Mouse (Mus musculus) right cerebral cortex, postnatal 25 days (tissue): ENCODE results near the gene Skil.
"Not testable (repeated sequence)": the region's sequence is repeated elsewhere in the genome, so short reads cannot be mapped to it uniquely, and the experiment has no call there.

Experiments
- DNase-seq: peaks from one replicate; pipeline ENCODE4 v3.0.0; 2022

The Skil gene

GRCm38 (mm10) chr3:31134246-31134645 lies 39.4 kb downstream of the Skil start:
- DNase-seq: no peak

DNA sequence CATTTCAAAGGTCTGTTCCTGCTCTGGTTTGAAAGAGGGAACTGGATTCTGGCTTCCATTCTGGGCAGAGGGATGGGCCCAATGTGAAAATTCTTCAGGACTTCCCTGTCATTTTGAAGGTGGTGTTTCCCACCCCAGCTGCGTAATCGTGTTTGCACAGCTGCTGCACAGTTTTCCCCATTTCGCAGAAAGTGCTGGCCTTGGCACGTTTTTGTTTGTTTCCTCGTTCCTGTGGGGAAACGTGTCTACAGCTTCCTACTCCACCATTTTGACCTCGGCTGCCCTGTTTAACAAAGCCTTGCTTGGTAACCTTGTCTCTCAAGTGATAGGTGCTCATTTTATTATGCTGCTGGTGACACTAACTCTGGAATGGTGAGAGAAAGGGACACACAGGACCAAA lies 39.8 kb downstream of the Skil start:
- DNase-seq: no peak

GRCm38 (mm10) chr3:31136591-31136990 lies 41.7 kb downstream of the Skil start:
- not testable (repeated sequence) for DNase-seq

GRCm38 (mm10) chr3:31138454-31139424 lies 43.9 kb downstream of the Skil start:
- DNase-seq: peak; percentile 51

- no peak for DNase-seq
These were observed 46.8 kb downstream of the Skil start for GRCm38 (mm10) chr3:31141621-31142020.

- DNase-seq: not testable (repeated sequence)
These were observed 50.4 kb downstream of the Skil start for GRCm38 (mm10) chr3:31145222-31145621.

DNA sequence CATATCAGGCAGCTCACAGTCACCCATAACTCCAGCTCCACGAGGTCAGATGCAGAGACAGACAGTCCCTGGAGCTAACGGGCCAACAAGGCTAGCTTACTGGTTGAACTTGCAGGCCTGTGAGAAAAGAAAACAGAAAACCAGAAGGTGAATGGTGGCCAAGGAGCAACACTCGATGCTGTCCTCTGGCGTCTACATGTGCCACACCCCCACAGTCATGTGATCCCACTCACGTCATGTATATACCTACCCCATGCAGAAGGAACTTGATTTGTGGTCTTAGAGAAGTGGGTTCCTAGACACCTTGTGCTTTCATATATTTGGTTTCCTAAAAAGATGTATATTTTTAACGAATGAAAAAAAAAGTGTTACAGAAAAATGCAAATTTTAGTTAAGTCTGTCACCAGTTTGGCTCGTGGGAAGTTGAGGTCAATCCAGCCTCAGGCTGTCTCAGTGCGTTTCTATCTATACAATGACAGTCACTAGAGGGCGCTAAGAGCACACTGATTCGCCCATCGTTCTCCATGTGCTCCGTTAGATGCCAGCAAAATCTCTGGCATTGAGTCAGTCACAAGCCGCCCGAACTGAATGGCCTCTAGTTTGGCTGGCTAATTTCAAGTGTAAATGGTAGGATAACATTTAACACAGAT lies 50.9 kb downstream of the Skil start:
- peak; percentile 67 for DNase-seq

DNA sequence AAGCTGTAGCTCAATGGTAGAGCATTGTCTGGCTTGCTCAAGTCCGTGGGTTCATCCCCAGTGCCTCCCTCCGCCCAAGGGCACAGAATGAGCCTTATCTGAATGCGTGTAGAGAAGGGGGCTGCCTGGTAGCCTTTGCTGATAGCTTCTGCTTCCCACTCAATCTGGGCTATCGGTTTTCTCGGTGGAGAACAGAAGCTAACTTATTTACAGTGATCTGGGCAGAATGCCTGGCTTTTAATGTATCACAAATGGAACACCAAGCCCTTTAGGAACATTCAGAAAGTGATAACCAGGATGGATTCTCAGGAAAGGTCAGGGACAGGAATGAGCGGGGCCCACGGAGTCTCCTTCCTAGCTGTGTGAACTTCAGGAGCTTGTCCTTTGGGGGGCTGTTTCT lies 53.7 kb downstream of the Skil start:
- DNase-seq: no peak

DNA sequence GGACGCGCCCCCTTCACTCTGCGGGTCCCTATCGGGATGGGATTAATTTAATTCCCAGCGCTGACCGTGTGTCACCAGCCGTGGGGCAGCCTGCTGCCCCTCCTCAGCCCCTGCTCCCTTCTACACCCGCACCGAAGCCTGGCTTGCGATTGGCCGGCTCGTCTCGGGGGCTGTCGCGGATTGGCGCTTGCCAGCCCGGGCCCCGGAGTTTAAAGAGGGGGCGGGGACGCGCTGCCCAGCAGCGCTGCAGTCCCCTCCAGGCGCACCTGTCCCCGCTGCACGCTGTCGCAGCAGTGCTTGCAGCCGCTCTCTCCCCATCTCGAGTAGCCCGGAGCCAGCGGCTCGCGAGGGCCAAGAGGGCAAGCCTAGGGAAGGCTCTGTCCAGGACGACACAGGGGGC lies 54.8 kb downstream of the Skil start, which contains the start of gene Cldn11:
Cldn11 (plus strand) TSS at position 215 of the 400 bp plus-strand sequence.
- DNase-seq: peak; percentile 28

DNA sequence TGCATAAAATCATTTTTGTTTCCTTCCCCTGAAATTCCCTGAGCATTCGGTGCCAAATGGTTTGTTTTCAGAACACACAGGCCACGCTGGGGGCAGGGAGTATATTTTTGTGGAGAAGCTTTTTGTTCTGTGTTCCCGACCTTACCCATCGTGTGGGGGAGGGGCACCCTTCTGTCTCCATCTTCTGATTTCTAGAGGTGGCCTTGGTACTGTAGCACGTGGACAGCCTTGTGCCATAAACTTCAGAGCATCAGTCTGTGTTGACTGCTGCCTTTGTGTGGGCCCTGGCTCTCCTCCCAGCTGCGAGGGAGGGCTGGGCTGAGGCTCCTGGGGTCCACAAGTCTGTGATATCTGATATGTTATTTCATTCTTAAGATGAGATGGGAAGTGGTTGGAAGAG lies 57.2 kb downstream of the Skil start:
- no peak for DNase-seq

DNA sequence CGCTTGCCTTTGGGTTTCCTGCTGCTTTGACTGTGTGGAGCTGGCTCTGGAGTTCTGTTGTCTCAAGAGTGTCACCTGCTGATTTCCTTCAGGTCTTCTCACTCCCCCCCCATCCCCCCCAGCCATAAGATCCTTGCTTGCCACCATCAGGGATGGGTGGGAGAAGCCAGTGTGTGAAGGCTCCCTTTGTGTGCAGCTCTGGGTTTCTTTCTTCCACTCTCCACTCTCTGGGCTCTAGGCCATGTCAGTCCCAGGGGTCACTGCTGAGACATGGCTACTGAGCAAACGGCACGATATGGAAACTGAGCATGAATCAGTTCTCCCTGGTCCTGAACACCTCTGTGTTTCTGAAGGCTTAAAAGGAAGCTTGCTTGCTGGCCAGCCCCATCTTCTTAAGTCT lies 61.3 kb downstream of the Skil start:
- DNase-seq: no peak

DNA sequence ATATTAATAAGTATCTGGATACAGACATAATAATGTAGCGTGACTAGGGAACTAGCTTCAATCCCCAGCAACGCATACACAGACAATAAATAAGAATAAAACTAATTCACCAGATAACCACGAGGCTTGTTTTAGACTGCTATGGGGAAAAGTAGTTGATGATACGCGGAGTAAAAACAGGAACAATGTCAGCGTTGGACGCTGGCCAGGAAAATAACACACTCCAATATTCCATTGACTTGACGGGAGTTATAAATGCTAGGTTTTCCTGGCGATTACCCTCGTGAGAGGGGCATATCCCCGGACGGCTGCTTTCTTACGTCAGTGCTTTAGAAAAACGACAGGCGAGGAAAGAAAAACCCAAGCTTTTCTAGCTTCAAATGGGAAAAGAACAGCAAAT lies 62.9 kb downstream of the Skil start:
- no peak for DNase-seq

DNA sequence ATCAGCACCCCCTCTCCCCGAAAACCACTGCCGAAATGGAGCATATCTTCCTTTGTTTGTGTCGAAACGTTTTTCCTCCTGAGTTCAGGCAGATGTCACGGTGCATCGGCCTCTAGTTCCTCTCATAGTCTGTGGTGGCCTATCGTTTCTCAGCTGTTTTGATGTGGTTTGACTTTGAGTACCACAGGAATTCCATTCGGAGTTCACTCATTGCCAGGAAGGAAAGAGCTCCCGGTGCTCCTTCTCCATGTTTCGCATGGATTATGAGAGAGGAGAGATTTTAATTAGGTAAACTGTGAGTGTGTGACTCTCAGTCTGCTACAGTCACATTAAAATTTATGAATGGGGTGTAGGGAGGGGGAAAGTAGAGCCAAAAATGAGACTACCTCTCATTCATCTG lies 65.2 kb downstream of the Skil start:
- no peak for DNase-seq

GRCm38 (mm10) chr3:31161336-31161735 lies 66.5 kb downstream of the Skil start:
- DNase-seq: no peak

GRCm38 (mm10) chr3:31162860-31163259 lies 68.0 kb downstream of the Skil start:
- DNase-seq: no peak

GRCm38 (mm10) chr3:31165803-31166202 lies 70.9 kb downstream of the Skil start:
- DNase-seq: no peak

DNA sequence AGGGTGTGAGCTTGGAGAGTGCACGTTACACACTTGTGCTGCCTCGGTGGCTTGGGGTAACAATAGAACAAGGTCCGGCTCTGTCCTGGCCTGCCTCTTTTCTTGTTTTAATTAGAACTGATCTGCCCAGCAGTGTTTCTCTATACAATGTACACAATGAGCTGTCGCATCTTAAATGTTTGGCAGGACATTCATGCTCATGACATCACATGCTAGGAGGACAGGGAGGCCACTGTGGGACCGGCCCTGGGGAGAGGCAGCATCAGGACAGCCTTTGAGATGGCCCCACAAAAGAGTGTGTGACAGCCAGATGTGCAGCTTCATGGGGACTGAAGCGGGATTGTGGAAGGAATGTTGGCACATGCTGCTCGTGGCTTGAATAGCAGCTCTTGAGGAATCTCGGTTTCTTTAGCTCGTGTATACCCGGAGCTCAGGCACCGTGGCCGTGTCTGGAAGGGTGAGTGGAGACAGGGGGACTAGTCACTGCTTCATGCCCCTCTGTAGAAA lies 71.6 kb downstream of the Skil start:
- no peak for DNase-seq
